Mouse (Mus musculus): ENCODE data around the gene Ear6. TPM values are rescaled to one million over a fixed set of nuclear protein-coding genes. Genes with fewer than 3 reads are reported as not detected.
"Not testable (repeated sequence)": the region's sequence is repeated elsewhere in the genome, so short reads cannot be mapped to it uniquely, and the experiment has no call there.

Ear6 gene
- not detected for total RNA-seq (2022)

DNA sequence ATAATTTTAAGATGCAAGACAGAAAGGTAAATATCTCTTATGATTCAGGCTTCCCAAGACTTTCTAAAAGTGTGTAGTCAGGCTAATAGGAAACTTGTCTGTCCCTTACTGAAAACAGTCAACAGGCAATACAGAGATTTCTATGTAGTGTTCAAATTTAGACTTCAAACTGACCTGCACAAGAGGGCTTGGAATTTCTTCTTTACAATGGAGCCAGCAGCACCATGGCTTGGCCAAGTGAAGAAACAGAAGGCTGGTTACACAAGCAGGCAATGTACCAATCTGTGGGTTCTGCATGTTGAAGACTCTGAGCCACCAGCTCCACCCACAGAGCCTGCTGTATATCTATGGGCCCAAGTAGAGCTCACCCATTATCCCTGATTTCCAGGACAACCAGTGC lies at the start of gene Ear6:
Gene Ear6 (plus strand): TSS at position 301 of the 400 bp plus-strand sequence.
- DNase-seq (ENCODE audit: low spot score in 2 of 2) = no peak

GRCm38 (mm10) chr14:51826625-51827024 lies 26.9 kb upstream of the Ear6 start:
- DNase-seq (ENCODE audit: low spot score in 2 of 2) = no peak

- not testable (repeated sequence) for DNase-seq (ENCODE audit: low spot score in 2 of 2)
These were observed 25.7 kb upstream of the Ear6 start for GRCm38 (mm10) chr14:51827842-51828241.

GRCm38 (mm10) chr14:51829188-51829587 lies 24.3 kb upstream of the Ear6 start:
- no peak for DNase-seq (ENCODE audit: low spot score in 2 of 2)

GRCm38 (mm10) chr14:51838480-51838879 lies 15.0 kb upstream of the Ear6 start:
- not testable (repeated sequence) for DNase-seq (ENCODE audit: low spot score in 2 of 2)

DNA sequence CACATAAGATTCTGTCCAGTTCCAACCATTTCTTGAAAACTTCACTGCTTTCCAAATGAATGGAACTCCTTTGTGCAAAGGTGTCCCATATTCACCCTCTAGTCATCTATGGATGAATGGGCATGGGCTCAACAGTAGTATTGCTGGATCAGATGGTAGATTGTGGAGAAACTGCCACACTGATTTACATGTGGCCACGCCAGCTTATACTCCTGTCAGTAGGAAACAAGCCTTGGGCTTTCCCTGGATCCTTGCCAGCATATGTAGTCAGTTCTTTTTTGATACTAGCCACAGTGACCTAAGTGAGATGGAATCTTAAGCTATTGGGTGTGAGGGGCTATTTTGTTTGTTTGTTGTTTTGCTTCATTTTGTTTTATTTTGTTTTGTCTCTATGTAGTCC lies 11.2 kb upstream of the Ear6 start:
- no peak for DNase-seq (ENCODE audit: low spot score in 2 of 2)

GRCm38 (mm10) chr14:51842781-51843180 lies 10.7 kb upstream of the Ear6 start:
- no peak for DNase-seq (ENCODE audit: low spot score in 2 of 2)

DNA sequence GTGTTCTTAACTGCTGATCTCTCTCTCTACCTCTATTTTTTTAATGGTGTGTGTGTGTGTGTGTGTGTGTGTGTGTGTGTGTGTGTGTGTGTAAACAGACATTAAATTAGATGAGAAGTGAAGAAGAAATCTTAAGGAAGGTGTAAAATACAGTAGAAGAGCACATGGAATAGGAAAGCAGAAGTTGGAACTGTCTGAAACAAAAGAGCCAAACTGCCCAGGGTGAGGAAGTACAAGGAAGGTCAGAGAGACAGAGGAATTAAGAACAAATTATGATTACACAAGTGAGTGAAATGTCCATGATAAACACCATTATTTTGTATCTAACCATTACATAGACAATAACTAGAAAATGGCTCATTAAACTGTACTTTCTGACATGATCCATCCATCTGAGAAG lies 9.6 kb upstream of the Ear6 start:
- DNase-seq (ENCODE audit: low spot score in 2 of 2) = no peak

GRCm38 (mm10) chr14:51846566-51846965 lies 6.9 kb upstream of the Ear6 start:
- DNase-seq (ENCODE audit: low spot score in 2 of 2) = no peak

GRCm38 (mm10) chr14:51851006-51851405 lies 2.5 kb upstream of the Ear6 start:
- DNase-seq (ENCODE audit: low spot score in 2 of 2) = not testable (repeated sequence)

GRCm38 (mm10) chr14:51855280-51855679 lies 1.8 kb downstream of the Ear6 start:
- not testable (repeated sequence) for DNase-seq (ENCODE audit: low spot score in 2 of 2)

DNA sequence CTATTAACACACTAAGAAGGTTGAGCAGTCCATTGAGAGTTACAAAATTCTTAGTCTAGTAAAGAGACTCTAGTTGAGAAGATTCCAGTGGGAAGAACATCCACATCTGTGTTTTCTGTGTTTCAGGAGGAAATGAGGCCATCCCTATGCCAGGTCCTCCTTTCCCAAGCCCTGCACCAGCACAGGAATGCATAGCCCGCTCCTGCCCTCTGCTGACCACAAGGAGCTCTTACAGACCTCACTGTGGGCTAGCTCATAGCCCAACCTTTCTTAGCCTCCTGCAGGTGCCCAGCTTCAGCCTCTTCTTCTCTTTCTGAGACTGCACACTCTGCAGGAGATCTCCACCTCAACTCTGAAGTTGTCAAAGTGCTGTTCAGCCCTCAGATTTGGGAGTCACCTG lies 10.1 kb downstream of the Ear6 start:
- DNase-seq (ENCODE audit: low spot score in 2 of 2) = not testable (repeated sequence)

GRCm38 (mm10) chr14:51870756-51871155 lies 17.3 kb downstream of the Ear6 start:
- no peak for DNase-seq (ENCODE audit: low spot score in 2 of 2)

GRCm38 (mm10) chr14:51871741-51872140 lies 18.2 kb downstream of the Ear6 start:
- no peak for DNase-seq (ENCODE audit: low spot score in 2 of 2)

- no peak for DNase-seq (ENCODE audit: low spot score in 2 of 2)
These were observed 24.0 kb downstream of the Ear6 start for GRCm38 (mm10) chr14:51877517-51877916.

GRCm38 (mm10) chr14:51883527-51884030 lies 30.1 kb downstream of the Ear6 start:
- DNase-seq (ENCODE audit: low spot score in 2 of 2) = peak; percentile 37 to 50

- DNase-seq (ENCODE audit: low spot score in 2 of 2) = no peak
These were observed 30.6 kb downstream of the Ear6 start for GRCm38 (mm10) chr14:51884031-51884544.

DNA sequence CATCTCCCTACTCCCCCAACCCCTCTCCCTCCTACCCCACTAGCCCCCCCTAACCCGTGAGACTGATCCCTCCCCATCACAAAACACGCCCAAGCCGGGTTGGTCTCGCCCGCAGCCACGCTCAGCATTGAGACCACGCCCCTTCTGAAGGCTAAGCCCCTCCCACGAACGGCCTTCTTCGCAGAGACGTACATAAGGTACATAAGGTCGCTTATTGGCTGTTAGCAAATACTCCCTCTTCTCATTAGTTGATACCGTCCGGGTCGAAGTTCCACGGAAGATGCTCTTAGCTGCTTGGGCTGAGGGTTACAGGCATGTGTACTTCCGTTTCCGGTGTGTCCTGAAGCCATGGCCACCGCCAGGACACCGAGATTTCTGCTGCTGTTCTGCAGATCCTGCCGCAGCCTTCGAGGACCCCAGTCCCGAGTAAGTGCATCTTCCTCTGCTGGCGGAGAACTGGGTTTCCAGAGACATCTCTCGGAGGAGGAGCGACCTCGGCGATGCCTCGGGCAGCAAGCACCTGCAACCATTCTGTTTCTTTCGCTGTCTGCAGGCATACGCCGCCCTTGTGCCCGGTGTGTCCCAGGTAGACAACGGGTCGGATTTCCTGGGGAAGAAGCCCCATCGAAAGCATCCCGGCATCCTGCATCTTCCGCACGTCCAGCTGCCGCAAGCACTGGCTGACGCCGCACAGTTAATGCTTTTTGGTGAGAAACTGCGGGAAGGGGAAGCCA lies 31.3 kb downstream of the Ear6 start, which contains the start of gene Mettl17:
Gene Mettl17 (plus strand): TSS at position 245 of the 734 bp plus-strand sequence.
- peak; percentile 89 to 92 for DNase-seq (ENCODE audit: low spot score in 2 of 2)

GRCm38 (mm10) chr14:51886051-51886450 lies 32.6 kb downstream of the Ear6 start:
- DNase-seq (ENCODE audit: low spot score in 2 of 2) = no peak

DNA sequence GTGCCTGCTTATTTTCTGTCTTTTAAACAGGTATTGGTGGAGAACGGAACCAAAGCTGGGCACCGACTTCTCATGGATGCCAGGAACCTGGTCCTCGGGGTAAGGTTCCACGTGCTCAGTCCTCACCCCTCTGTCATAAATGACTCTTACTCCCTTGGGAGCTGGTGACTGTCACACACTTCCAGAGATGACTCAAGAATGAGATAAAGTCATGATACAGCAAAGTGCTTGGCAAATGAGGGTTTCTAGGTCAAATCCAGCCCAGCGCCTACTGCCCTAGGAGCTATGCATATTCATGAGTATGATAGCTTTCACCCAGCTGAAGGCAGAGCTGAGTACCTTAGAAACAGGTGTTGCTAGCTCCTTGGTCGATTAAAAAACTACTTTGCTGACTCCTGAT lies 36.3 kb downstream of the Ear6 start:
- no peak for DNase-seq (ENCODE audit: low spot score in 2 of 2)

DNA sequence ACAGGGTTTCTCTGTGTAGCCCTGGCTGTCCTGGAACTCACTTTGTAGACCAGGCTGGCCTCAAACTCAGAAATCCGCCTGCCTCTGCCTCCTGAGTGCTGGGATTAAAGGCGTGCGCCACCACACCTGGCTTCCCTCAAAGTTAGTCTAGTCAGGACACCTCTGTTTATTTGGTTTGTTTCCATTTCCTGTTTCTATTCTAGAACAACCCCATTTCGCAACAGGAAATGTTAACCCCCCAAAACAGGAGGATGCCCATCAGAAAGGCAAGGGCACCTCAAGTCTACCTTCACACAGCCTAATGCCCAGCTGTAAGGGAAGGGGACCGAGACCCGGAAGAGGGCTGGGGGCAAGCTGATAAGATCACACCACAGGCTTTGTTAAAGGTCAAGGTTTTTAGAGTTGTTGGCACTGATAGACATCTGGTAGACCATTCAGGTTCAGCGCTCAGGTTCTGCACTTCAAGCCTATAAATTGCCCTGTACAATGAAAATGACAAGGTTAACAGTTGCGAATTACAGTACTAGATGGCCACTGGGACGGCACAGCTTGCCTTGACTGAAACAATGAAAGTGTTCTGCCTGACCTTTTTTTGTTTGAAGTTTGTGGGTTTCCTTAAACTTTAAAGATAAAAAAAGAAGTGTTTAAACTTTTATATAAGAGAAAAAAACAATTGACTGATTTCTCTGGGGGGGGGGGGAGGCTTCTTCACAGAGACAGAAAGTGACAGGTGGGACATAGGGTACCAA lies 38.9 kb downstream of the Ear6 start, which contains the start of gene Slc39a2:
Gene Slc39a2 (plus strand): TSS at position 699 of the 749 bp plus-strand sequence.
- DNase-seq (ENCODE audit: low spot score in 2 of 2) = no peak
